Mouse (Mus musculus) heart, embryonic 15.5 days (tissue): Measurements from ENCODE around the gene Slx1b. TPM values are rescaled to one million over a fixed set of nuclear protein-coding genes. Genes with fewer than 3 reads are reported as not detected.

Experiments
- ATAC-seq: fragments of 200-750 bp; cut with Nextera tagmentation; replicated peaks from 2 replicates; pipeline ENCODE4 v1.8.0; 2017; ENCODE audit warnings: low read depth, moderate TSS enrichment; ENCODE audit not compliant: insufficient number of reproducible peaks, insufficient read depth, low FRiP score
- H3K27ac ChIP-seq: fragments of 300-500 bp; sonication (generic); 2 replicates; pipeline ENCODE4 v1.5.1; 2015; ENCODE audit warnings: mild to moderate bottlenecking, inconsistent platforms
- H3K27me3 ChIP-seq: fragments of 300-500 bp; sonication (generic); 2 replicates; pipeline ENCODE4 v1.6.1; 2015; ENCODE audit warnings: inconsistent platforms
- H3K36me3 ChIP-seq: fragments of 300-500 bp; sonication (generic); 2 replicates; pipeline ENCODE4 v1.6.1; 2015; ENCODE audit warnings: mild to moderate bottlenecking, inconsistent platforms
- H3K4me1 ChIP-seq: fragments of 300-500 bp; sonication (generic); replicated peaks from 2 replicates; pipeline ENCODE4 v1.6.1; 2015; ENCODE audit warnings: inconsistent platforms
- H3K4me2 ChIP-seq: fragments of 300-500 bp; sonication (generic); 2 replicates; pipeline ENCODE4 v1.6.1; 2015; ENCODE audit warnings: inconsistent platforms, mild to moderate bottlenecking, moderate library complexity
- H3K4me3 ChIP-seq: fragments of 300-500 bp; sonication (generic); 2 replicates; pipeline ENCODE4 v1.5.1; 2015; ENCODE audit warnings: mild to moderate bottlenecking, inconsistent platforms
- H3K9ac ChIP-seq: fragments of 300-500 bp; sonication (generic); 2 replicates; pipeline ENCODE4 v1.6.1; 2015; ENCODE audit warnings: mild to moderate bottlenecking, inconsistent platforms
- H3K9me3 ChIP-seq: fragments of 300-500 bp; sonication (generic); replicated peaks from 2 replicates; pipeline ENCODE4 v1.6.1; 2016; ENCODE audit warnings: inconsistent platforms
- WGBS: fragments of 180-500 bp; shearing (Covaris S2); methylation state at CpG from one replicate; pipeline ENCODE4 v1.1.7; 2015; ENCODE audit warnings: mixed read lengths; 5-methylcytosine and 5-hydroxymethylcytosine counted together
- polyA plus RNA-seq: library from polyadenylated mRNA; unstranded; fragments of >200 nt; fragmentation: Nextera tagmentation; extraction: Ambion mirVana; gene quantifications from 2 replicates; pipeline ENCODE4 v1.2.1, GENCODE M21; 2015

The Slx1b gene
- polyA plus RNA-seq, 1 experiment from 2014 or later, result 6.7 TPM

DNA sequence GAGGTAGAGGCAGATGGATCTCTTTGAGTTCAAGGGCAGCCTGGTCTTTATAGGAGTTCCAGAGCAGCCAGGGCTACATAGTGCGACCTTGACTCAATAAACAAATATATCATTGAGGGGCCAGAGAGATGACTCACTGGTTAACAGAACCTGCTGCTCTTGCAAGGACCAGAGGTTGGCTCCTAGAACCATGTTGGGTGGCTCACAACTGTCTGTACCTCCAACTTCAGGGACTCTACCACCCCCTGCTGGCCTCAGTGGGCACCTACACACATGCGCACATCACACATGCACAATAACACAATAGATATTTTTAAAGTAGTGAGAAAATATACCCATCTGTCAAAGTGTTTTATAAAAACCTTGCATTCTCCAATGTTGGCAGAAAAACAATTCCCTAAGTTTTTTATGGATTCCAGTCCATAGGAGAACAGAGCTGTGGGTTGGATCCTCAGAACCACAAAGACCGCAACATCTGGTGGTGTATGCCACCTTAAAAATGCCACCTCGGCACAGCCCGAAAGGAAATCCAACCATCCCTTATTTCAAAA lies 23.3 kb upstream of the Slx1b start:
- no peak overlapping the region for H3K9ac ChIP-seq
- no peaks in the 10 kb centered on the region for H3K4me1 ChIP-seq
- no peak for ATAC-seq
- H3K4me3 ChIP-seq, result no peak overlapping the region
- no peaks in the 10 kb centered on the region for H3K9me3 ChIP-seq
- no peaks in the 10 kb centered on the region for H3K27me3 ChIP-seq
- no peak overlapping the region for H3K27ac ChIP-seq
- H3K36me3 ChIP-seq, result no peaks in the 10 kb centered on the region
- H3K4me2 ChIP-seq, result no peak overlapping the region
- 91% methylated on average over 5 of the region's 5 CpGs for WGBS

DNA sequence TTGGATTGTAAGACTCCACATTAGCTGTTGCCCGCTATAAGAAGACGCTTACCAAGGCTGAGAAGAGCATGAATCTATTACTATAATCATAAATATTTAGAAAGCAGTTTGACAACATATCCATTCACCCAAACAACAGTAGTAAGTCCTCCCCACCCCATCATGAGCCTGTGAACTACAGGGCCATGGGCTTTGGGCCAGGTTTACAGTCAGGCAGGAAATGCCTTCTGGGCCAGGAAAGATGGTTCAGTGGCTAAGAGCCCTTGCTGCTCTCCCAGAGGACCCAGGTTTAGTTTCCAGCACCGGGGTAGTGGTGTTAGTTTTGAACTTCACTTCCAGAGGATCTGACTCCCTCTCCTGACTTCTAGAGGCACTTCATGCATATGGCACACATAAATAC lies 22.0 kb upstream of the Slx1b start:
- H3K9me3 ChIP-seq, result no peaks in the 10 kb centered on the region
- no peak overlapping the region for H3K9ac ChIP-seq
- no peak for ATAC-seq
- H3K4me1 ChIP-seq, result no peaks in the 10 kb centered on the region
- H3K36me3 ChIP-seq, result no peaks in the 10 kb centered on the region
- H3K4me3 ChIP-seq, result no peak overlapping the region
- 76% methylated on average over 3 of the region's 3 CpGs for WGBS
- H3K27ac ChIP-seq, result no peak overlapping the region
- no peak overlapping the region for H3K4me2 ChIP-seq
- no peaks in the 10 kb centered on the region for H3K27me3 ChIP-seq

DNA sequence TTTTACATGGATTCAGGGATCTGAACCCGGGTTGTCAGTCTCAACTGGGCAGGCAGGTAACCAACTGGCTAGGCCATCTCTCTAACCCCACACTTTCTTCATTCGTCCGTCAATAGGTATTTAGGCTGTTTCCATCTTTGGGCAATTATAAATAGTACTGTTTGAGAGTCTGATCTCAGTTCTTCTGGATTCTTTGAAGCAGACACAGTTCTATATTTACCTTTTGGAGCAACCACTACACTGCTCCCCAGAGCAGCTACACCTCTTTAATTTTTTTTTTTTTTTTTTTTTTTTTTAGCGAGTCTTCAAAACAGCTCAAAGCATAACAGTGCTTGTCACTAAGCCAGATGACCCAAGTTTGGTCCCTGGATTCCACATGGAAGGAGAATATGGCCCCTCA lies 20.1 kb upstream of the Slx1b start:
- H3K9ac ChIP-seq, result no peak overlapping the region
- H3K4me2 ChIP-seq, result no peak overlapping the region
- H3K27ac ChIP-seq, result no peak overlapping the region
- no peaks in the 10 kb centered on the region for H3K9me3 ChIP-seq
- ATAC-seq, result no peak
- WGBS, result 70% methylated on average over 4 of the region's 4 CpGs
- no peak overlapping the region for H3K4me3 ChIP-seq
- no peaks in the 10 kb centered on the region for H3K4me1 ChIP-seq
- no peaks in the 10 kb centered on the region for H3K36me3 ChIP-seq
- H3K27me3 ChIP-seq, result no peaks in the 10 kb centered on the region

DNA sequence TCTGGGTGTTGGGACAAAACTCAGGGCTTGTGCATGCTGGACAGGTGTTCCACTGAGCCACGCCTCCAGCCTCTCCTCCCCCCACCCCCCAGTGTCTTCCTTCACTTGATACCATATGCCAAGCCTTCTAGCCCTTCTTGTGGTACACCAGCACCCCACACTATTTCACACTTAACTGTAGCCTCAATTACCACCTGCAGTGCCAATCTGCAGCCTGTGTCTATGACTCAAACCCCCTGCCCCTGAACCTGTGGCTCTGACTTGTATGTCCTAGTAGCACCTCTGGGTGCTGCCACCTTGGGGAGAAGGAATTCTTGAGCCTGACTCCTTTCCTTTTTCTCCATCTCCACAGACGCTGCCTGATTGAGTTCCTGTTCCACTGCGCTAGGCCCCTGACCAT lies 16.3 kb upstream of the Slx1b start:
- Histone ChIP-seq H3K4me3 (no peak overlapping the region), H3K36me3 (no peaks in the 10 kb centered on the region), H3K4me1 (no peaks in the 10 kb centered on the region), H3K4me2 (no peak overlapping the region), H3K27ac (no peak overlapping the region), H3K9ac (no peak overlapping the region), H3K27me3 (no peaks in the 10 kb centered on the region), H3K9me3 (no peaks in the 10 kb centered on the region)
- no peak for ATAC-seq
- WGBS, result 73% methylated on average over 3 of the region's 3 CpGs

DNA sequence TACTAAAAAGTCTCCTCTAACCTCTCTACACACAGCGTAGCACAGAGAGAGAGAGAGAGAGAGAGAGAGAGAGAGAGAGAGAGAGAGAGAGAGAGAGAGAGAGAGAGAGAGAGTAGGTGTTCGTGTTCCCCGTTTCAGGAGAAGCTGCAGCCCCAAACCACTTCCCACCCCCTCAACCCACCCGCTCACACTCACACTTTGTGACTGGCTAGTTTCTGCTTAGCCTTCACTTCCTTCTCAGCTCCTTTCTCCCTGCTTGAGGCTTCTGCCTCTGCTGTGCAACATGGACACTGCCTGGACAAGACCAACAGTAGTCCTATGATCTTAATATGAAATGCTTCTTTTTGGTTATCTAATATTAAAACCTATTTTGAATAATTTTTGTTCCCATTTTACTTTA lies 14.7 kb upstream of the Slx1b start:
- H3K27ac ChIP-seq, result no peak overlapping the region
- H3K4me1 ChIP-seq, result no peaks in the 10 kb centered on the region
- 67% methylated on average over 4 of the region's 4 CpGs for WGBS
- H3K27me3 ChIP-seq, result peaks cover 10% of the 10 kb centered on the region
- no peak overlapping the region for H3K9ac ChIP-seq
- H3K36me3 ChIP-seq, result no peaks in the 10 kb centered on the region
- no peak overlapping the region for H3K4me2 ChIP-seq
- H3K9me3 ChIP-seq, result no peaks in the 10 kb centered on the region
- ATAC-seq, result no peak
- no peak overlapping the region for H3K4me3 ChIP-seq

DNA sequence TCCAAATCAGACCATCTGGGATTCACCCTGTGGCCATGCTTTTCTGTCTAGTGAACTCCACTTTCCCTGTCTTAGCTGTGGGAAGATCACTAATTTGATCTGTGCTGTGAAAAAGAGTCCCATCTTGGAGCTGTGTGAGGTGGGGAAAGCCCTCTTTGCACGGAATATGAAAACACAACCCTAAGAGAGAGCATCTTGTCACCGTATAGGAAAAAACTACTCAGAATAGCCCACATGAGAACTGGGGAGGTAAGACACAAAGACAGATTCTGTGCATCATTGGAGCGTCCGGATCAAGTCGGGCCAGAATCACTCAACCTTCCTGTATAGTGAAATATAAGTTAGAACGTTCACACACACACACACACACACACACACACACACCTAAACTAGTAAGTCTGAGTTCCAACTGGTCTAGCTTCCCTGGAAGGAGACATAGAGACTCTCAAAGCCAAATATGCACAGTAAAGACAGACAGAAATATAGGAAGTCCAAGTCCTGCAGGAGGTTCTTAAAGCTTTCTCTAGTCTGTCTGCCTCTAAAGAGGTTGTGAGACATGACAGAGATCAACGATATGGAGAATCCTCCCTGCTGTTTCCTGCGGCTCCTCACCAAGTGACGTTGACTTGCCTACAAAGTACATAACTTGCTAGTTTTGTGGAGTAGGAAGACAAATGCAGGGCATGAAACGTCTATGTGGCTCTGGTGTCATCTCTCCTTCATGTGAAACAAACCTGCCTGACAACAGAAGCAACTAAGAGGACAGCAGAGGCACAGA lies 12.8 kb upstream of the Slx1b start:
- peaks cover 29% of the 10 kb centered on the region for H3K27me3 ChIP-seq
- H3K9ac ChIP-seq, result no peak overlapping the region
- H3K4me2 ChIP-seq, result no peak overlapping the region
- ATAC-seq, result no peak
- no peaks in the 10 kb centered on the region for H3K36me3 ChIP-seq
- no peak overlapping the region for H3K27ac ChIP-seq
- H3K4me1 ChIP-seq, result peaks cover 13% of the 10 kb centered on the region
- WGBS, result 77% methylated on average over 10 of the region's 10 CpGs
- H3K9me3 ChIP-seq, result no peaks in the 10 kb centered on the region
- H3K4me3 ChIP-seq, result no peak overlapping the region

GRCm38 (mm10) chr7:126707442-126708174 lies 12.0 kb upstream of the Slx1b start, which contains the start of gene Coro1a:
Gene Coro1a, minus strand, starts transcription at chr7:126707787.
- Histone ChIP-seq H3K9ac (no peak within 1 kb of the TSS), H3K4me2 (no peak within 1 kb of the TSS), H3K27me3 (peaks cover 36% of the 10 kb centered on the region), H3K4me3 (no peak within 1 kb of the TSS), H3K9me3 (no peaks in the 10 kb centered on the region), H3K27ac (no peak within 1 kb of the TSS), H3K36me3 (no peaks in the 10 kb centered on the region), H3K4me1 (peaks cover 13% of the 10 kb centered on the region)
- ATAC-seq, result no peak
- 78% methylated on average over 19 of the region's 19 CpGs for WGBS

DNA sequence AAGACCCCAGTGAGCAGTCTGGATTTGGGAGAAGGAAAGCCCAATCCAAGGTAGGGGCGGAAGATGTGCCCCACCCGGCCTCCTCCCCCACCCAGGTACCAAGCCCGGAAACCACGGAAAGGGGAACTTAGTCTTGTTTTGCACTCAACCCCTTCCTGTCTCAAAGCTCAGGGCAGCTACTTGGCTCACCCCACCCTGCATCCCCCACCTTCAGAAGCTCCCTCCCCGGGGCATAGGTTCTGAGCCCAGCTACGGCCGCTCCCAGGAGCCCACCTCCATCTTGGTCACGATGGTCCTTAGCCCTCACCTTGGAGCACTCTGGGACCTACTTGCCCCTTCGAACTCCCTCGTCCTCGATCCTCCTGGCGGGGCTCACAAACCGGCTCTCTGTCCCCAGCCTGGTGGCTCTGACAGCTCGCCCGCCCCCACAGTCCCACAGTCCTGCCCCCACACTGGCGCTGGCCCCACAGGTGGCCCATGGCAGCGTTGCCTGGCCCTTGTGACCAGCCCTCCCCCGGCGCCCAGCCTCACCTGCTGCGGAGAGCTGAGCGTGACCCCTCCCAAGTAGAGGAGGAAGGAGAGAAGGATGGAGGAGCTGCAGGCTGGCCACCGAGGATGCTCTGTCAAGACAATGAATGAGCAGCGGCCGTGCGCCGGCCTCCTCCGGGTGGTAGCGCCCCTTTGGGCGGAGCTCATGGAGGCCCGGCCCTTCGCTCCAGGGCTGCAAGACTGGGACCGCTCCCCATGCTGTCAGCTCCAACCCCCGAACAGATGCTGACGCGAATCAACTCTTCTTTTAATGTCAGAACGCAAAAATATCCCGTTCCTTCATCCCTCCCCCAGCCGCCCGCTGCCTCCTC lies 8.8 kb upstream of the Slx1b start:
- no peaks in the 10 kb centered on the region for H3K36me3 ChIP-seq
- peak overlapping the region; percentile 71 for H3K4me2 ChIP-seq
- no peaks in the 10 kb centered on the region for H3K9me3 ChIP-seq
- peaks cover 49% of the 10 kb centered on the region for H3K27me3 ChIP-seq
- 3% methylated on average over 39 of the region's 39 CpGs for WGBS
- H3K4me1 ChIP-seq, result peaks cover 22% of the 10 kb centered on the region
- peak; percentile 48 for ATAC-seq
- H3K27ac ChIP-seq, result peak overlapping the region; percentile 31; the same call in 1 of the 2 replicates
- H3K9ac ChIP-seq, result peak overlapping the region; percentile 18
- peak overlapping the region; percentile 49 for H3K4me3 ChIP-seq

DNA sequence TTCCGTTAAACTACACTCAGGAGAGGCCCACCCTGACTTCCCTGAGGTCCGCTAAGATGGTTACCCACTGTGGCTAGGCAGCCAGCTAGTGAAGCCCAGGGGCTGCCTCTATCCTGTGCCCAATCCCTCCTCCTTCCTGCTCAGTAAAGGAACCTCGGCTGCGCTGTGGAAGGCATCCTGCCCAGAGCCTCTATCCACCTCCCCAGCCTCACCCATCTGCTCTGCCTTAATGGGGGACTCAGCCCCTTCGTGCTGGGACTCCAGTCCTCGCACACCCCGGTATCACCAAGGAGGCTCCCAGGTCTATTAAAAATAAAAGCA lies 8.1 kb upstream of the Slx1b start:
- no peak overlapping the region; the same call in 1 of the 2 replicates for H3K27ac ChIP-seq
- WGBS, result 19% methylated on average over 7 of the region's 7 CpGs
- no peak for ATAC-seq
- H3K4me1 ChIP-seq, result peaks cover 22% of the 10 kb centered on the region
- H3K9me3 ChIP-seq, result no peaks in the 10 kb centered on the region
- H3K27me3 ChIP-seq, result peaks cover 49% of the 10 kb centered on the region
- peak overlapping the region; percentile 71; the same call in 1 of the 2 replicates for H3K4me2 ChIP-seq
- H3K36me3 ChIP-seq, result no peaks in the 10 kb centered on the region
- 0 out of 2 replicates have a peak overlapping the region, but pooled peaks have one; percentile 22 for H3K9ac ChIP-seq
- peak overlapping the region; percentile 49 for H3K4me3 ChIP-seq

- no peaks in the 10 kb centered on the region for H3K36me3 ChIP-seq
- H3K9ac ChIP-seq, result 0 out of 2 replicates have a peak overlapping the region, but pooled peaks have one; percentile 22
Observed at GRCm38 (mm10) chr7:126702861-126703756, 7.5 kb upstream of the Slx1b start.

More at GRCm38 (mm10) chr7:126702861-126703756, 7.5 kb upstream of the Slx1b start:
- peaks cover 22% of the 10 kb centered on the region for H3K4me1 ChIP-seq
- H3K4me3 ChIP-seq, result peak overlapping the region; percentile 49
- H3K4me2 ChIP-seq, result peak overlapping the region; percentile 36; the same call in 1 of the 2 replicates
- peak overlapping the region; percentile 25; the same call in 1 of the 2 replicates for H3K27ac ChIP-seq
- H3K9me3 ChIP-seq, result no peaks in the 10 kb centered on the region
- peaks cover 49% of the 10 kb centered on the region for H3K27me3 ChIP-seq
- 69% methylated on average over 12 of the region's 12 CpGs for WGBS
- ATAC-seq, result no peak
